Mouse (Mus musculus) CD8-positive naive resting alpha-beta T cell, adult 2 months (primary cell): ENCODE data around the gene E130311K13Rik.

Source experiments
- DNase-seq, 2 experiments: peaks; one replicate each; pipeline ENCODE4 v3.0.0; 2022; ENCODE audit warnings: low read depth in 2 of 2, low spot score in 2 of 2

Gene E130311K13Rik

DNA sequence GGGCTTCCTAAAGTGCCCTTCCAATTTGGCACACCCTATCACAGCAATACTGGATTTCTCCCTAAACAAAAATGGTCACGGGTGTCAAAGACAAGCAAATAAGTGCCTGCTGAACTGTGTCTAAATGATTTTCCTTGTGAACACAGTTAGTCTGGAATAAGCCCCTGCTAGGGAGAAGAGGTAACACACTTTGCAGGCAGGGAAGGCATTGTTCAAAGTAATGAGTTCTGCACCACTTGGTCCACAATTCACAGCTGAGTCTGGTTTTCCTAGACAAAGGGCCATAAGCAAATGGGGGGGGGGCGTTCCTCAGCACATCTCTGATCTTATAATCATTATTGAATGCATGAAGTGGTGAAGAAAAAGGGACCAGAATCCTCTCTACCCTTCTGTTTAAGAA, 33.5 kb downstream of the E130311K13Rik start:
- DNase-seq: no peak

- no peak for DNase-seq
Observed at GRCm38 (mm10) chr3:63893677-63894076, 35.6 kb downstream of the E130311K13Rik start.

DNA sequence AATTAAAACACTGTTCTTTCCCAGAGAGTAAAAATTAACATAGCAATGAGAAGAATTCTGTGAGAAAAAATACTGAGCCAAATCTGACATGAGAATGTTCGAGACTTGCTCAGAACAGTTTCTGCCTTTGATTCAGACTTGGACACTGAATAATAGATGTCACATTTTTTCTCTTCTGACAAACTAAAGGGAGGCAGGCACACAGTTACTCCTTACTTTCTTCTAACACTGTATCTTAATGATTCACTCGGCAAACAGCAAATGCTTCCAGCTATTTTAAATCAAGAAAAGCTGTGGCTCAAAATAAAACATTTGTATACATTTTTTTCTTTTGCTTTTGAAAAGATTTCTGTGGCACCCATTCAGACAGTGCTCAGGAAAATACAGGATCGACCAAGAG, 37.1 kb downstream of the E130311K13Rik start:
- no peak for DNase-seq

GRCm38 (mm10) chr3:63881065-63881464, 48.2 kb downstream of the E130311K13Rik start:
- DNase-seq: no peak

DNA sequence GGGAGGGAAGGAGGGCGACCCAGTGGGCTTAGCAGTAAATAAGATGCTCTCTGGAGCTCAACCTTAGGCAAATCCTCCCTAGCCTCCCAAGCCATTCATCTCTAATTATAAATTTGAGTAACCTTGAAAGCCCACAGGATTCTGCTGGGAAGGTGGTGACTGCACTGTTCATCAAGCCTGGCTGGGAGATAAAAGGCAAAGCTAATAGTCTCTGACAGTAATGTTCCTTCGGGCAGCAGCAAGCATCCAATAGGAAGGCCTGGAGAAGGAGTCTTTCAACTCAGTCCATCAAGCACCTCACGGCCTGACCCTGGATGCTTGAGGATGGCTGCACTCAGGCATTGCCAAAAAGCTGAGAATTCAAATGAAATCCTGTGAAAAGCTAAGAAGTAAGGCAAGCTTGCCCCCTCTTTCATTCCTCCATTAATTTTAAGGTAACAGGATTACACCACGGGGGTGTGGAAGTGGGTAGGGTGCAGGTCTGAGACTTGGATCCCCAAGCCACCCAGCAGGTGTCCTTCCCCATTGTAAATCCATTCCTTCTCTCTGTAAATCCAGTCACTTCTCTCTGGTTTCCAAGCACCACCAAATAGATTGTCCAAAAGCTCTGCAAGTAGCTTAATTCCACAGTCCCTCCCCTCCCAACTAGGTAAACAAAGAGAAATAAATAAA, 50.1 kb downstream of the E130311K13Rik start:
- no peak for DNase-seq

- DNase-seq: no peak
Observed at GRCm38 (mm10) chr3:63872818-63873217, 56.5 kb downstream of the E130311K13Rik start.

GRCm38 (mm10) chr3:63871249-63871648, 58.0 kb downstream of the E130311K13Rik start:
- no peak for DNase-seq

DNA sequence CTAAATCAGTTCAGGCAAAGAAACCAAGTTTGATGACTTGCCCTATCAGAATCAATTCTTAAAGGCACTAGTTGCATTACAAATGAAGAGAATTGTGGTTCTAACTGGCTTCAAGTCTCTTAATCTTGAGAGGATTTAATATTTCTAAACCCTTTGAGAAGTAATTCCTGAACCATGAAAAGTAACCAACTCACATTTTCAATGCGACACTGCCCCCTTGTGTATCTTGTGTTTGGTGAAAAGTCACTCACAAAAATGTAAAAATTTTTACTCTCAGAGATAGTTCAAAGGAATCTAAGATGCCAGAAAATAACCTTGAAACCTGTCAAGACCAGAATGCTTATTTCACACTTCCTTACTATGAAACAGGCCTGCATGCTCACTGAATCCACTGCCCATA, 61.0 kb downstream of the E130311K13Rik start:
- no peak for DNase-seq

DNA sequence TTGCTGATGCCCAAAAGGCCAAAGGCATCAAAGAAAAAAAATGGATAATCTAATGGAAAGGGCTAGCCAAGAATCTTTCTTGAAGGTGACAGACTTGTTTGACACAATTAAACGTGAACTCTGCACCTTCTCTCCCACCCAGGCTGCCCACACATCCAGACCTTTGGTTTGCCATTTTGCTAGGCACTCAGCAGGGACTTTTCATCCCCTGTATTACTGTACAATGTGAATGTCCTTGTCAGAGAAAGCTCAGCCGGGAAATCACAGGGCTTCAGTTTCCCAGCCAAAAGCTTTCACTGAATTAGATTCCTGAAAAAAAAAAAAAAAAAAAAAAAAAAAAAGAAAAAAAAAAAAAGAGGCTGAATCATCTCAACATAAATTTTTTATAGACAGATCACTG, 64.2 kb downstream of the E130311K13Rik start:
- DNase-seq: no peak
